Mouse (Mus musculus): ENCODE data around the gene Maff.

Gene Maff

DNA sequence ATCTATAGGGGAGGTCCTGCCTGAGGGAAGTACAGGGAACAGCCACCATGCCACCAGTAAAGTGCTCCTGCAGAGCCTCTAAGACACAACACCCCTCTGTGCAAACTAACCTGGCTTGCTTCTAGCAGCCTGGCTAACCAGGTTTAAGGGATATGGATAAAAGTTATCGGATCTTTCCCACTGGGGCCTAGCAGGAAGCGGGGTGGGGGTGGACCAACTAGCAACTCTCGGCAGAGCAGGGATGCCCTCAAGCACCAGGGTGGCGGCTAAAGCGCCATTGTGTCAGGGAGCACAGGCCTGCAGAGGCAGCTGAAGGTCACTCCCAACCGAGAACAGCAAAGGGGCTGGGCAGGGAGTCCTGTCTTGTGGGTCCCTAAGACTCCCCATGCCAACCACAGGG is 17.7 kb downstream of the Maff start:
- DNase-seq (ENCODE audit: inconsistent ontology term): no peak

DNA sequence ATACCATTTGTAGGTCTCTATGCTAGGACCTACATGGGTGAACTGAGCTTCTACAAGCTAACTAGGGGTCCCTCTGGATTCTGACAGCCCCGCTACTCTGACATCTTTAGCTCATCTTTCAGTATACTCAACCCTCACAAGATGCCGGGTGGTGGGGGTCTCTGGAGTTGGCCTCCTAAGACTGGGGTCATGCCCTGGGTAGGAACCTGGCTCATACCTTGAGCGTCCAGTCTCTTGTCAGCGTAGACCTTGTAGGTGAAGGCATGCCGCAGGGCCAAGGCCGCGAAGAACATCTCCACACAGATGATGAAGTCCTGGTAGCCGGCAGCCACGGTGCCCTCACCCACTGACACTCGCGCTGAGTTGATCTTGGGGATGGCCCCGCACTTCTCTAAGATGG is 18.6 kb downstream of the Maff start:
- DNase-seq (ENCODE audit: inconsistent ontology term): no peak

DNA sequence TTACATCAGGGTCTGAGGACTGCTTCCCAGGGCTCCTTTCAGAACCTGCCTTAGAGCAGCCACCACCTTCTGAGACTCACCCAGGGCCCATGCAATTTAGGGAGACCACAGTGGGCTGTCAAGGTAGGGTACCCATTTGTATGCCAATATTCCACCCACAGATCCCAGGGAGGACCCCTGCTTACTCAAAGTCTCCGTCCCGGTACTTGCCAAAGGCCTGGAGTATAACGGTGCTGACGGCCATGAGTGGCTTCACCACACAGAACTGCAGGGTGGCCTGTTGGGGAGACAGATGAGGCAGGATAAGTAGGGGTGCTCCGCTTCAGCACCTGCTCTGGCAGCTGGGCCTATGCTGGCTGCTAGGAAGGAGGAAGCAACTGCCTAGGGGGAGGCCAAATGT is 20.0 kb downstream of the Maff start:
- DNase-seq (ENCODE audit: inconsistent ontology term): no peak

DNA sequence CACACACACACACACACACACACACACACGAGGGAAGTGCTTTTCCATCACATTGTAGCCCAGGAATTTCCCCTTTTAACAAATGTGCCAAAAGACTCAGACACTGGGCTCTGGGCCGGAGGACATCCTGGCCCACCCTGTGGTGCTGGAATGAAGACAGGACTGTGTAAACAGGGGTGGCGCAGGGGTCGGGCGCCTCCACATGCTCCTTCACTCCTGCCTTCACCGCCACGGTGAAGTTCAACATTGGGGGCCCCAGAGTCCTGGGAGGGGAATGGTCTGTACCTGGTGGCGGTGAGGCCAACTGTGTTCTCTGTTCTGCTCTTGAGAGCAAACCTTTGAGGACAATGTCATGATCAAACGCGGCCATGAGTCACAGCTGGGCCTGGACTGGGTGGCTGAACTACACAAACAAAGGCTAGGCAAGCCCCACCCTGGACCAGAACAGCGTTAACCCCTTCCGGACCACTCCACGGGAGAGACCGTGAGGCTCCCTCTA is 21.9 kb downstream of the Maff start:
- peak; percentile 84 for DNase-seq (ENCODE audit: inconsistent ontology term)

DNA sequence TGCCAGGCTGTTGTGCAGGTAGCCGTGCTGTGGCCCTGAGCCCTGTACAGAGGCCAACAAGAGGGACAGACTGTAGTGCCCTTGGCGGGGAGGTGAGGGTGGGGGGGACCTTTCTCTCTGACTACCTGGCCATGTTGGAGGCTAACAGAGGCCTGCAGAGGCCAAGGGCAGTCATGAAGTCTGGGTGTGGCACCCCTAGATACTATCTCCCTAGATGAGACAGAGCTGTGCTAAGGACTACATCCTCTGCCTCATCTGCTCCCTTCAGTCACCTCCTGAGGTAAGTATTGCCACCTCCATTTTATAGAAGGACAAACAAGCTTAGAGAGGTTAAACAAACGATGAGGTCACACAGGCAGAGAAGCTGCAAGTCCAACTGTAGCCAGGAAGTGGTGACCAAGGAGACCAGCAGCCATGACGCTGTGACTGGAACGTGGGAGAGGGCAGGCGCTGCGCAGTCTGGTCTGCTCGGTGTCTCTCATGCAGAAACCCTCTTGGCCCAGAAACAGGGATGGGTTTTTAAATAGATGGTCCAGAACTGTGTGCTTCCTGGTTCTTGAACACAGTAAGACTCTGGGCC is 22.5 kb downstream of the Maff start:
- no peak for DNase-seq (ENCODE audit: inconsistent ontology term)

DNA sequence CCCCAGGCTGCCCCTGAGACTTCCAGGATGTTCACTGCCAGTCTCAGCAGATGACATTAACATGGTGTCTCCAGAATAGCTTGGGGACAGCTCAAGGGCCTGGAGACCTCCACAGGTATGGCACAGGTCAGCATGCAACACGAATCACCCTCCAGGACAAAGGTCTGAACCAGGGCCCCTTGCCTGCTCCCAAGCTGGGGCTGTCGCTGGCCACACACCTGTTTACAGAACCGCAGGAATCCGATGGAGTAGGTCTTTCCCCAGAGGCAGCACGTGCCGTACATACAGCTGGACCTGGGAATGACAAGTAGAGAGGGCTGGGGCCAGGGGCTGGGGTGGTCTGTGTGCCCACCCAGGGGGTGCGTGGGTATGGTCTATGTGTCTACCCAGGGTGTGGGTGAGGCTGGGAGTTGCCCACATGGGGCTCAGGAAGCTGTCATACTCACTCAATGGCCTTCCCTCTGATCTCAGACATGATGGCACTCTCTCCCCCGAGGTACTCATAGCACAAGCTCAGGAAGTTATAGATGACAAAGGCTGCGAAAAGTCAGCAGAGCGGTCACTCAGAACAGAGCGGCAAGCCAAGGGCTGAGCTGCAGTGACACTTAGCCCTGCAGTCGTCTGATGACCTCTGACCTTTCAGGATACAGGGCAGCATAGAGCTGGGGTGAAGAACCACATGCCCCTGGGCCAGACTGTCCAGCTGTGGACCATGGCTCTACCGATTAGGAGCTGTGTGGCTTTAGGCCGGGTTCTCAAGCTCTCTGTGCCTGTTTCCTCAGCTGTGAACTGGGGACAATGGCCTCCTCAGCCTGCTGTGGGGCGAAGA is 23.2 kb downstream of the Maff start:
- no peak for DNase-seq (ENCODE audit: inconsistent ontology term)

DNA sequence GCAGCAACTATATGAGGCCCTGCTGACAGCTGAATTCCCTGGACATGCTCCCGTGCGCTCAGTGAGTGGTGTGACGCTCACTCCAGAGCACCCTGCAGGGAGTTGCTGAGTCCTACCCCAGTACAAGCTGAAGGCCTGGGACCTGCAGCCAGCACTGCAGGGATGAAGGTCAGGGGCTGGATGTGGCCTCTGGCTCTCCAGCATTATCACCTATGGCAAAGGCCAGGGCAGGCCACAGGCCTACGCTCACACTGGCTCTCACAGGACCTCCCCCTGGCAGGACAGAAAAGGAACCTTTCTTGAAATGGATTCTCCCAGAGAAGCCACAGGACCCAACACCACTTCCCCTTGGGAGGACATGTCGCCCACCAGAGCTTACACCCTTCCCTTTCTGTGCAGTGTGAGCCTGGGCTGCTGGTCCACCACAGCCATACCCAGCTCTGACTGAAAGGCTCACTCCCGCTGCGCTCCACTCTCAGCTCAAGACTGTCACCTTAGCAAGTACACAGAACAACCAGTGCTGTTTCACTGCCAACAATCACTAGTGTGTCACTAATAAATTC is 23.9 kb downstream of the Maff start:
- no peak for DNase-seq (ENCODE audit: inconsistent ontology term)

DNA sequence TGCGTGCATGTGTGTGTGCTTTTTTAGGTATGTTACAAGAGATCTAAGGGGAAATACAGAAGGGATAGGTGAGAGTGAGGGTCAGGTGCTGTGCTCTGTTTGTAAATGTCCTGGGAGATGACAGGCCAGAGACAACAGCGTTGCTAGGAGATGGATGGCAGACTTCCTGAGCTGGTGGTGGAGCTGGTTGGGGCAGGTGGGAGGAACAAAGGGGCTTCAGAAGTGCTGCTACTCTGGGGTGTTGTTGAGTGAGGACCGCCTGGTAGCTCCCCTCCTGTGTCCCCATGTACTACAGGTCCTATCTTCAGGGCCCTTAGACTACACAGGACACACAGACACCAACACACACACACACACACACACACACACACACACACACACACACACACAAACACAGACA is 28.3 kb downstream of the Maff start:
- no peak for DNase-seq (ENCODE audit: inconsistent ontology term)

DNA sequence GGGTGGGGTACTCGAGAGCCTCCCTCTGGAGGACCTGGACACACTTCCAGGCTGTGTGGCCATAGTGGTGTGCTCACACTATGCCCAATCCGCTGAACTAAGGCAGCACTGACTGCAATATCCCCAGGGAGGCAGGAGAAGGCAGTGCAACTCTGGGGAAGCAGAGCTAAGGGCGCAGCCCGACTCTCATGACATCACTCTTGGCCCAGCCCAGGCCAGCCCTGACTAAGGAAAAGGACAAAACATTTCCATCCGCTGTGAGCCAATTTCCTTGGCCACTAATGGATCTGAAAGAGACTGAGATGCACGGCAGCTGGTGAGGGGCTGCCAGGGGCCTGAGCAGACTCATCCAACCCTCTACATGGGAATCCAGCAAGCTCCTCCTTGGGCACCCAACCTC is 31.3 kb downstream of the Maff start:
- peak; percentile 71 for DNase-seq (ENCODE audit: inconsistent ontology term)

DNA sequence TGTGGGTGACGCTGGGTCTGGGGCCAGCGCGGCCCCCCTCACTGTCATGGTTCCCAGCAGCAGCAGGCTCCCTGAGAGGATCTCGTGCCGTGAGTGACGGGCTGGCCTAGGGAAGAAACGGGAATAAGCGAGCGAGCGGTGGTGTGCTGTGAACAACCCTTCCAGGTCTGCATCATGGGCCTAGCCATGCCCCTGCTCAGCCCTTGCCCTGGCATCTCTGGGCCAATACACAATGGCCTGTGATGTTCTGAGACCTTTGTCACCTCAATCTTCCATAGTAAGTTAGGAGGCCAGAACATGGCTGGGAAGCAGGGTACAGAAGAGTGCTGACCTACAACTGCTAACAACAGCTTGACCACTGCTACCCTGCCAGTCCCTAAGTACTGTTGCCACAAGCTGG is 32.2 kb downstream of the Maff start:
- no peak for DNase-seq (ENCODE audit: inconsistent ontology term)

DNA sequence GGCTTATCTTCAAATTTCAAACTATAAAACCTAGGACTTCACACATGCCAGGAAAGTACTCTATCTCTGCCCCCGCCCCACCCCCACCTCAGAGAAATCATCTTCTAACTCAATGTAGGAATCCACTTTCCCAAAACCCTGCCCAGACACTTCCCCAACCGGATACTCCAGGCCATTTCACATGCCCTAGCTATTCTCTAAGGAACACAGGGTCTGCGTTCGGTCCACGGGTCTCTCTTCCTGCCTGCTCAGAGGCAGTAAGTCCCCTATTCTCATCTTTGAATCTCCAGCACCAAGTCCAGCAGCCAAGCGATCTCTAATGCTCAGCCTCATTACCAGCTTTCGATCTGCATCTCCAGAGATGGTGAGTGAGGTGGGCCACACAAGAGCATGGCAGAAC is 33.2 kb downstream of the Maff start:
- DNase-seq (ENCODE audit: inconsistent ontology term): no peak

DNA sequence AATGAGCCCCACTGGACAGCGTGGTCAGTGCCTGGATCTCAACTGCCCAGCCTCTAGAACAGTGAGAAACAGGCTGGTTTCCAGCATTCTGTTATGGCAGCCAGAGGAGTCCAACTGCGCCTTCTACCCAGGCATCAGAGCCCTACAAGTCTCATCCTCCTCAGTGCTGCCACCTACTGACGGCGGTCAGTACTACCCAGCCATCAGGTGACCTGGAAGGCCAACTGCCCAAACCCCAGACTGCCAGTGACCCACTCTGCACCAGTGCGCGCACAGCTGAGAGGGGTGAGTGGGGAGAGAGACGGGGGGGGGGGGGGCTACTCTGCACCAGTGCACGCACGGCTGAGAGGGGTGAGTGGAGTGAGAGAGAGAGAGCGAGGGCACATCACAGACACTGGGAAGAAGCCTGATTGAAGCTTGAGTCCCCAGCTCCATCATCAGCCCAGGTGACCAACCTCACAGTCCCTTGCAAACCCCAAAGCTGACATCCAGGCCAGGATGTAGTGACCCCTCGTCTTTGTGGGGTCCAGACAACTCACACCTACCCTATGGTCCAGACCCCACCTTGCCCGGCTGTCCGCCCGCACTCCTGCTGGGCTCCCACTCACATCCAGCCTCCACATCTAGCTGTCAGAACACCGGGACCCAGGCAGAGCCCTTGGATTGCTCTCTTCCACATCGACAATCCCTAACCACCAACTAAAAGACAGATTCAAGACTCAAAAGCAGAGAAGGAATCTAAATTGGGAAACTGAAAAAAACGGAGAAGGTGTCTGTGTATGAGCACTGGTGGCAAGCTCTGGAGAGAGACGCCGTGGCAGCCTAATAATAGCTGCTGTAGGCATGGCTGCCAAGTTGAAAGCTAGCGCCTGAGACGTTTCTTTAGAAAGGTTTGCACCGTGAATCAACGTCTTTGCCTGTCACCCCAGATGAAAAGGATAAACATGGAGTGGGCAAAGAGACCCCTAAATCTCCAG is 34.3 kb downstream of the Maff start:
- DNase-seq (ENCODE audit: inconsistent ontology term): peak; percentile 56

DNA sequence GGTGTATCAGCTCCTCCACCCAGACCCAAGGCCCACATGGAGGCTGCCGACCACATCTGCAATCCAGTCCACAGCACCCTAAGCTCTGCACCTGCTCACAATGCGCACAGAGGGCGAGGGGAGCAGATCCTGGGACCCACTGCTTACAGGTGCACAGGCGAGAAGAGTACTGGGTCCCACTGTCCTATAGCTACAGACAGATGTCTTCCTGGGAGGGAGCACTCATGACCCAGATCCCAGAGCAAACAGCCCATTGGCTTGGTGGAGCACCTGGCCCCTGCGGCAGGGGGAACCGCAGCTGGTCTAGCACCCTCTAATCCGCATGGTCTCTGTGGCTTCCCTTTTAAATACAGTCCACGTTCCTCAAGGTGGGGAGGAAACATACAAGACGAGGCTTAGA is 35.2 kb downstream of the Maff start:
- DNase-seq (ENCODE audit: inconsistent ontology term): no peak

DNA sequence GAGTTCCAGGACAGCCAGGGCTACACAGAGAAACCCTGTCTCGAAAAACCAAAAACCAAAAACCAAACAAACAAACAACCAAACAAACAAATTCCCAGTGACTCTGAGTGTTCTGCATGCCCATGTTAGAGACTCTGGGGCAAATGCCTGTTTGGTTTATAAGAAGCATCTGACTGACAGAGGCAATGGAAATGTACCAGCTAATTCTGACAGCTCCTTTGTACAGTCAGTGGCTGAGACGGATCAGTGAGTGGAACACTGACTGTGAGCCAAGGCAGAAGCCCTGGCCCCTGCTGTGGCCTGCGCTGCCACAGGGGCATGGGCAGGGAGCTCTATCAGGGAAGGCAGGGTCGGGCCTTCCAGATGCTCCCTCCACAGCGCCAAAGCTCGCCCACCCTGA is 40.7 kb downstream of the Maff start:
- peak; percentile 32 for DNase-seq (ENCODE audit: inconsistent ontology term)

DNA sequence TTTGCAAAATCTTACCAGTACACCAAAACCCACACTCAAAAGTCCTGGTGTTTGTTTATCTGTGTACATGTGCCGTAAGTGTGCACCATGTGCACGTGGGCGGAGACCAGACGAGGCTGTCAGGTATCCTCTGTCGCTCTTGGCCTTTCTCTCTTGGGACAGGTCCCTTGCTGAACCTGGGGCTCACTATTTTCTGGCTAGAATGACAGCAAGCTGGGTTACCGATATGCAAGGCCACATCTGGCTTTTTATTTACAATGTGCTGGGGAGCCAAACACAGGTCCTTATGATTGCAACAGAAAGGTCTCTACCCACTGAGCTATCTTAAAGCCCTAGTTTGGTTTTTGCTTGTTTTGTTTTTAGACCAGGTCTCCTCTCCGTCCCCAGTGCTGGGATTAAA is 41.2 kb downstream of the Maff start:
- no peak for DNase-seq (ENCODE audit: inconsistent ontology term)

DNA sequence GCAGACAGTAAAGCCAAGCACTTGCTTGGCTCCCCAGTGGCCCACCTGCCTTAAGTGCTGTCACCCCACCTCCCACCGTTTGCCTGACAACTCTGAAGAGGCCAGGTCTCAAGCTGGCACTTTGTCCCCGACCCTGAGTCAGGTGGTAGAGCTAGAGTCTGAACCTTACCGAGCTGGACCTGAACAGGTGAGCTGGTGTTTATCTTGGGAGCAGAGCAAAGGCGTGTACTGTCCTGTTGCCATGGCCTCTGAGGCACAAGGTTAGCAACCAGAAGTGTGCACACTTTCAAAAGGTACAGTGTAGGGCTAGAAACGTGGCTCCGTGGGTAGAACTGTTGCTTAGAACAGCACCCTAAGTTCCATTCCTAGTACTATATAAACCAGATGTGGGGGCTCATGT is 41.8 kb downstream of the Maff start:
- no peak for DNase-seq (ENCODE audit: inconsistent ontology term)

DNA sequence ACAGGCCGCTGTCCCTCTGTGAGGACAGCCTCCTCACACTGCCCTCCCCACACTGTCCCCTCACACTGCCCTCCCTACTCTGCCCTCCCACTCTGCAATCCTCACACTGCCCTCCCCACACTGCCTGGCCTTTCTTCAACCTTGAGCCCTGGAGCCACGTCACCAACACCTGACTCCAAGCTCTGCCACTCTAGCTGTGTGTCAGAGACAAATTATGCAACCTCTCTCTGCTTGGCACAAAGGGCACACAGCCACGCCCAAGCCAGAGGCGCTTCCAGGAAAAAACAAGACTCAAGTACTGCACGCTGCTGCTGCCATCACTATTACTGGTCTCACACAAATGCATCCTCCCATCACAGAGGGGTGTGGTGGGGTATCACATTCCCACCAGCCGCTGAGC is 44.0 kb downstream of the Maff start:
- no peak for DNase-seq (ENCODE audit: inconsistent ontology term)

DNA sequence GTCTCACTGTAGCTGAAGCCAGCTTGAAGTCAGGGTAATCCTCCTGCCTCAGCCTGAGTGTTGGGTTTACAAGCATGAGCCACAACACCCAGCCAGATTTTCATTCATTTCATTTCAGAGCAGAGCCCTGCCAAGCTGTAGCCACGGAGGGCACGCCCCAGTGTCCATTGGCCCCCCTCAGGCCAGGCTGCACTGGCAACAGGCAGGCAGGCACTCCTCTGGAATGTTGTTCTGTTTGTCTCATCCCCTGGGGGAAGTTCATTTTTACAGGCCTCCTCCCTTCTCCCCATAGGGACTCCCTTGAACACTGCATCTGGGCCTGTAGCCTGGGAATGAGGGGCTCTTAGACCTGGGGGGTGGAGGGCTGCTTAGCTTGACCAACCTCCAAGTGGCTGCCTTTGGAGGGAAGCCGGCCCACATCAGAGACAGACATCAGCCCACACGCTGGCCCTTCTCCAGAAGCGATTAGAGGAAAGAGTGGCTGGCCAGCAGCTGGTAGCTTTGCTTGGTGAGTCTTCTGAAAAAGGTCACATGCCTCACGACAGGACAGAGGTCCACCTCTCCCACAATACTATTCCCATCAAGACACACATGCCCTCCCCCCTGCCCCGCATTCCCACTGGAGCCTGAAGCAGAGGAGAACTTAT is 45.1 kb downstream of the Maff start:
- peak; percentile 97 for DNase-seq (ENCODE audit: inconsistent ontology term)

DNA sequence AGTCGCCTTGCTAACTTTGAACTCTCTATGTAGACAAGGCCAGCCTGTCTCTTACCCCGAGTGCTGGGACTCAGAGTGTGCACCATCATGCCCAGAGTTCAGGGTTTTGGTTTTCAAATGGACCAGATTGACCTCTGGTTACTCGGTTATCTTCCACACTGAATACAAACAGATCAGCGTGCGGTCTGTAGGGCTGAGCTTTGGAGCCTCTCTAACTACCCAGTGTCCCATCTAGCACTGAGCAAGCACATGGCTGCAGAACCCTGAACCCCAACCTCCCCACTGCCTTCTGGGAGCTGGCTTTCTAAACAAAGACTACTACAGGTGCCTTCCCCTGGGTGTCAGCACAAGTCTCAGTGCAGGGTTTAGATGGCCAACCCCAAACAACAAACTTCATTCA is 46.1 kb downstream of the Maff start:
- no peak for DNase-seq (ENCODE audit: inconsistent ontology term)

DNA sequence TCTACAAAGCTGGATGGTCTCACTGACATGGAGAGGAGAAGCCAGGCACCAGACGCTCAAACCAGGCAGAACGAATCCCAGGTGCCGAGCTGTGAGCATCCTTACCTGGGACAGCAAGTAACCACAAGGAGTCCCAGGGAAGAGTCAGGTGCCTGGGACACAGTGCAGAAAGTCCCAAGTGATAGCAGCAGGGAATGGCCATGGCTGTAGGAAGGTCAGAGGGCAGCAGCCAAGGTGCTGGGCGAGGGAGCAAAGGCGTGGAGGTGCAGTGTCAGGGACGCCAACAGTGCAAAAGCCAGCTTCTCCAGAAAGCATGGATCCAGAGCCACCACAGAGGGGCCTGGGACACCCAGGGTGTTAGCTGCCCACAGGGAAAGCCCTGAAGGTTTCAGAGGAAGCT is 46.7 kb downstream of the Maff start:
- DNase-seq (ENCODE audit: inconsistent ontology term): no peak

DNA sequence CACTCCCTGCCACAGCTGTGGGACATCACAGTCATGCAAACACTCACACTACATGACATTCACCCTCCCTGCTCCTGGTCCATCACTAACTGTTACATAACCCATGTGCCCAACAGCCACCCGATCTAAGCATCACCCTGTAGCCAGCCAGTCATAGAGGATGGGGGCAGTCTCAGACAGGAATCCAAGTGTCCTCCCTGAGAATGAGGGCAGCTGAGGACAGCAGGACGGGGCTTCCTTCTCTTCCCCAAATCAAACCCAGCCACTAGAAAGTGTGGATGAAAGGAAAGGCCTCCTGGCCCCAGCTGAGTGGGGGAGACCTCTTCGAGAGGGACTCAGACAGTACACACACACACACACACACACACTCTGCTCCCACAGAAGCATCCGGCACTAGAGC is 48.4 kb downstream of the Maff start:
- DNase-seq (ENCODE audit: inconsistent ontology term): no peak

DNA sequence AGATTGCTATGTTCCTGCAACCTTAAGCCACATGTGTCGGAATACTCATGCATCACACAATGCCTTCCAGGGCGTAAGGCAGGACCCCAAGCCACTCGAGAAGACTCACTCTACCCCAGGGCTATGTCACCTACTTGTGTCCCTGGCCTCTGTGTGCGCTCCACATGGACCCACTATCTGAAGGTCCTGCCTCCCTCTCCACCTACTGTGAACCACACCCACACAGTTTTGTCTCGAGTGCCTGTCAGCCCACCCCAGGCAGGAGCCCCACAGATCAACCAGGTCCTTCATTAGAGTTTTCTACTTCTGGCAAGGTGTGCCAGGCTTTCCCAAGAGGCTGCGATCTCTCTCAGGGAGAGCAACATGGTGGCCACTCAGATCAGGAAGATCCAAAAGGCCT is 48.9 kb downstream of the Maff start:
- DNase-seq (ENCODE audit: inconsistent ontology term): no peak
